Mouse (Mus musculus): ENCODE results near the gene Zbtb40. TPM values are rescaled to one million over a fixed set of nuclear protein-coding genes. Genes with fewer than 3 reads are reported as not detected.

The Zbtb40 gene
- total and polyA plus RNA-seq, 3 experiments = 2.7 to 7.1 (median 6.7) TPM

DNA sequence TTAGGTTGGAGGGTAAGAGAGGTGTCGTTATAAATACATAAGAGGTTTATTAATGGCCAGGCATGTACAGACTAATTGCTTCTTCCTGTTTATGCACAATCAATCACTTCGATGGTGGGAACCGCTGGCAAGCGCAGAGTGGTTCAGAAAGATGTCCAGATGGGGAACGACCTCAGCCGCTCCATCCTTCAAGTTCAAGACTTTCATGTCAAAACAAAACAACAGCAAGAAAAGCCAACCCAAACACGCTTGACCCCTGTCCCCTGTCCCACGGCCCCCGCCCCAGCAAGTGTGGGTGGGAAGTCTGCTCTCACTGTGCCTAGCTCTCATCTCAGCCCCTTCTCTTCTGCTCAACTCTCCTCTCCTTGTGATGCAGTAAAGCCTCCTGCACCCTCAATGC, 88.0 kb downstream of the Zbtb40 start:
- H3K9ac ChIP-seq (ENCODE audit: insufficient read depth, low read depth) = no peak overlapping the region
- H3K27me3 ChIP-seq (replicated peaks) = peaks cover 87% of the 10 kb centered on the region
- H3K36me3 ChIP-seq (replicated peaks in 1 of 2; ENCODE audit: control insufficient read depth in 1 of 2, insufficient read depth in 1 of 2, low read length in 1 of 2) = no peaks in the 10 kb centered on the region
- peaks cover 15 to 16% of the 10 kb centered on the region in 2 experiments for H3K4me1 ChIP-seq (ENCODE audit: control insufficient read depth in 1 of 2, insufficient read depth in 2 of 2)
- peaks cover 10% of the 10 kb centered on the region for H3K9me3 ChIP-seq (replicated peaks; ENCODE audit: low read length)
- TF ChIP-seq KAT2A (IDR thresholded peaks at IDR 0.05; ENCODE audit: insufficient replicate concordance, low read length) = no peak
- TF ChIP-seq MXI1 (IDR thresholded peaks at IDR 0.05; ENCODE audit: low read depth, low read length) = no peak
- TF ChIP-seq RAD21 (IDR thresholded peaks at IDR 0.05; ENCODE audit: low read depth, low read length) = no peak
- TF ChIP-seq ETS1 (conservative IDR thresholded peaks at IDR 0.05; ENCODE audit: low read depth, low read length) = no peak
- no peak for TF ChIP-seq SMC3 (IDR thresholded peaks at IDR 0.05; ENCODE audit: low read depth, low read length)
- no peak for TF ChIP-seq MYC (IDR thresholded peaks at IDR 0.05; ENCODE audit: low read depth, low read length)
- no peak for TF ChIP-seq ZC3H11A (IDR thresholded peaks at IDR 0.05; ENCODE audit: low read depth, low read length)
- TF ChIP-seq HCFC1 (IDR thresholded peaks at IDR 0.05; ENCODE audit: low read depth, low read length) = no peak
- no peak for TF ChIP-seq USF1 (IDR thresholded peaks at IDR 0.05; ENCODE audit: low read depth, low read length)
- no peak for TF ChIP-seq EP300 (IDR thresholded peaks at IDR 0.05; ENCODE audit: low read length)
- no peak for TF ChIP-seq JUND (conservative IDR thresholded peaks at IDR 0.05; ENCODE audit: low read depth, low read length)
- no peak for TF ChIP-seq USF2 (conservative IDR thresholded peaks at IDR 0.05; ENCODE audit: low read depth, low read length)
- TF ChIP-seq RCOR1 (conservative IDR thresholded peaks at IDR 0.05; ENCODE audit: low read depth, low read length) = no peak
- TF ChIP-seq PAX5 (IDR thresholded peaks at IDR 0.05; ENCODE audit: low read length) = no peak
- no peaks in the 10 kb centered on the region for H3K79me2 ChIP-seq (replicated peaks; ENCODE audit: control insufficient read depth, extremely low read depth, insufficient read depth, poor library complexity, severe bottlenecking)
- dilution Hi-C loops (cut with MboI; ENCODE audit: extremely low pct_ligation_motif_present, extremely low pct_unique_long_range_greater_than_20kb, low sequenced_read_pairs) (no loop called here), in situ Hi-C loops (cut with MboI; ENCODE audit: low pct_ligation_motif_present, low pct_unique_long_range_greater_than_20kb, low sequenced_read_pairs) (no loop called here)
- DNase-seq (ENCODE audit: extremely low read depth) = no peak
- H3K4me3 ChIP-seq (replicated peaks in 1 of 3; ENCODE audit: low read depth in 2 of 3, low read length in 2 of 3, poor library complexity in 1 of 3) = no peak overlapping the region
- no peak overlapping the region for H3K27ac ChIP-seq (ENCODE audit: insufficient read depth, low read depth)
- H3K4me2 ChIP-seq (ENCODE audit: insufficient read depth, low read depth, poor library complexity, severe bottlenecking) = peak overlapping the region; percentile 49; the same call in 1 of the 2 replicates

DNA sequence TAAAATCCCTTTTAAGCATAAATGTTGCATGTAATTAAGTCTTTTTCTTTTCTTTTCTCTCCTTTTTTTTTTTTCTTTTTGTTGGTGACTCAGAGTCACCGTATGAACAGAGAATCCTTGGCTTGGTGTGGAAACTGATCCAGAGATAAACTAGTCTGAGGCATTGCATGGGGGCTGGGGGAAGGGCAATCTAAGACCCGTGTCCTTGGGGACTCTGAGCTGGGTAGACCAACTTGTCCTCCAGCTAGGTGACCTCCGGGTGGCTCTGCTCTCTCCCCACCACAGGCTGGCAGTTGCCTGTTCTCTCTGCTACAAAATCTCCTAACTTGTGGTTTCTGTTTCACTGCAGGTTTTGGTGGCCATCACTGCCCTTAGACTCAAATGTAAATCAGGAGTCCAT, 88.5 kb downstream of the Zbtb40 start:
- Histone ChIP-seq H3K36me3 (replicated peaks in 1 of 2; ENCODE audit: control insufficient read depth in 1 of 2, insufficient read depth in 1 of 2, low read length in 1 of 2) (no peaks in the 10 kb centered on the region), H3K4me3 (replicated peaks in 1 of 3; ENCODE audit: low read depth in 2 of 3, low read length in 2 of 3, poor library complexity in 1 of 3) (no peak overlapping the region), H3K9ac (ENCODE audit: insufficient read depth, low read depth) (no peak overlapping the region), H3K4me1 (ENCODE audit: control insufficient read depth in 1 of 2, insufficient read depth in 2 of 2) (peaks cover 15 to 16% of the 10 kb centered on the region in 2 experiments), H3K4me2 (ENCODE audit: insufficient read depth, low read depth, poor library complexity, severe bottlenecking) (peak overlapping the region; percentile 49; the same call in 1 of the 2 replicates), H3K79me2 (replicated peaks; ENCODE audit: control insufficient read depth, extremely low read depth, insufficient read depth, poor library complexity, severe bottlenecking) (no peaks in the 10 kb centered on the region), H3K27me3 (replicated peaks) (peaks cover 87% of the 10 kb centered on the region), H3K9me3 (replicated peaks; ENCODE audit: low read length) (peaks cover 10% of the 10 kb centered on the region), H3K27ac (ENCODE audit: insufficient read depth, low read depth) (no peak overlapping the region)
- dilution Hi-C loops (cut with MboI; ENCODE audit: extremely low pct_ligation_motif_present, extremely low pct_unique_long_range_greater_than_20kb, low sequenced_read_pairs) = no loop called here
- TF ChIP-seq GABPA (IDR thresholded peaks at IDR 0.05; ENCODE audit: insufficient replicate concordance, low read depth, low read length) (no peak), TCF12 (IDR thresholded peaks at IDR 0.05; ENCODE audit: low read depth, low read length) (no peak), CHD1 (IDR thresholded peaks at IDR 0.05; ENCODE audit: low read depth, low read length) (no peak), TBP (conservative IDR thresholded peaks at IDR 0.05; ENCODE audit: low read depth, low read length) (no peak), ZMIZ1 (IDR thresholded peaks at IDR 0.05; ENCODE audit: low read depth, low read length) (no peak), E2F4 (IDR thresholded peaks at IDR 0.05; ENCODE audit: insufficient replicate concordance, low read depth, low read length) (no peak), MAZ (IDR thresholded peaks at IDR 0.05; ENCODE audit: low read depth, low read length) (no peak), ZC3H11A (IDR thresholded peaks at IDR 0.05; ENCODE audit: low read depth, low read length) (no peak), ETS1 (conservative IDR thresholded peaks at IDR 0.05; ENCODE audit: low read depth, low read length) (no peak)
- no peak for DNase-seq (ENCODE audit: extremely low read depth)
- in situ Hi-C loops (cut with MboI; ENCODE audit: low pct_ligation_motif_present, low pct_unique_long_range_greater_than_20kb, low sequenced_read_pairs) = no loop called here

Measured in CH12.LX (cell line).